Mouse (Mus musculus) intestine, embryonic 16.5 days (tissue): Measurements from ENCODE around the gene Prdm15. TPM values are rescaled to one million over a fixed set of nuclear protein-coding genes. Genes with fewer than 3 reads are reported as not detected.
A peak's percentile ranks its signal among the peaks of the same experiment; 100 is the strongest.

Source experiments
- ATAC-seq: fragments of 200-750 bp; cut with Nextera tagmentation; 2 replicates; pipeline ENCODE4 v1.8.0; 2017; ENCODE audit warnings: moderate TSS enrichment, moderate library complexity
- H3K27ac ChIP-seq: fragments of 300-500 bp; sonication (generic); 2 replicates; pipeline ENCODE4 v1.5.1; 2014; ENCODE audit warnings: mild to moderate bottlenecking, low read length
- H3K27me3 ChIP-seq: fragments of 300-500 bp; sonication (generic); replicated peaks from 2 replicates; pipeline ENCODE4 v1.6.1; 2014; ENCODE audit warnings: low read length, control low read depth, mixed read lengths; ENCODE audit not compliant: control insufficient read depth, insufficient read depth
- H3K36me3 ChIP-seq: fragments of 300-500 bp; sonication (generic); 2 replicates; pipeline ENCODE4 v1.6.1; 2014; ENCODE audit warnings: low read length, control low read depth; ENCODE audit not compliant: control insufficient read depth, insufficient read depth
- H3K4me1 ChIP-seq: fragments of 300-500 bp; sonication (generic); 2 replicates; pipeline ENCODE4 v1.6.1; 2014; ENCODE audit warnings: low read length, control low read depth, mixed read lengths; ENCODE audit not compliant: control insufficient read depth, insufficient read depth
- H3K4me2 ChIP-seq: fragments of 300-500 bp; sonication (generic); 2 replicates; pipeline ENCODE4 v1.6.1; 2014; ENCODE audit warnings: low read depth, low read length, control low read depth
- H3K4me3 ChIP-seq: fragments of 300-500 bp; sonication (generic); 2 replicates; pipeline ENCODE4 v1.5.1; 2014; ENCODE audit warnings: mild to moderate bottlenecking, low read length
- H3K9ac ChIP-seq: fragments of 300-500 bp; sonication (generic); 2 replicates; pipeline ENCODE4 v1.6.1; 2014; ENCODE audit warnings: low read depth, low read length
- H3K9me3 ChIP-seq: fragments of 300-500 bp; sonication (generic); 2 replicates; pipeline ENCODE4 v1.6.1; 2016; ENCODE audit warnings: low read length, control low read depth; ENCODE audit not compliant: control insufficient read depth
- WGBS: fragments of 180-500 bp; shearing (Covaris S2); extraction: QIAGEN DNeasy Blood & Tissue Kit; methylation state at CpG from one replicate; pipeline ENCODE4 v1.1.7; 2014; 5-methylcytosine and 5-hydroxymethylcytosine counted together
- polyA plus RNA-seq: library from polyadenylated mRNA; unstranded; fragments of >200 nt; fragmentation: Nextera tagmentation; extraction: Ambion mirVana; gene quantifications from 2 replicates; pipeline ENCODE4 v1.2.1, GENCODE M21; 2015

Prdm15 gene
- polyA plus RNA-seq, 1 experiment from 2014 or later = 7.8 TPM

GRCm38 (mm10) chr16:97804680-97805547 is 46.7 kb downstream of the Prdm15 start:
- H3K9me3 ChIP-seq = no peaks in the 10 kb centered on the region
- no peak overlapping the region for H3K4me3 ChIP-seq
- ATAC-seq = peak; percentile 74
- H3K4me1 ChIP-seq = no peaks in the 10 kb centered on the region
- no peak overlapping the region for H3K4me2 ChIP-seq
- no peak overlapping the region for H3K27ac ChIP-seq
- H3K27me3 ChIP-seq = no peaks in the 10 kb centered on the region
- peaks cover 13% of the 10 kb centered on the region for H3K36me3 ChIP-seq
- no peak overlapping the region for H3K9ac ChIP-seq
- WGBS = 80% methylated on average over 7 of the region's 7 CpGs

- Histone ChIP-seq H3K4me1 (no peaks in the 10 kb centered on the region), H3K27ac (no peak overlapping the region), H3K4me2 (no peak overlapping the region), H3K36me3 (peaks cover 2% of the 10 kb centered on the region; the same call in 1 of the 2 replicates), H3K27me3 (no peaks in the 10 kb centered on the region), H3K9ac (no peak overlapping the region), H3K9me3 (no peaks in the 10 kb centered on the region), H3K4me3 (no peak overlapping the region)
- ATAC-seq = peak; percentile 78
- 88% methylated on average over 7 of the region's 7 CpGs for WGBS
These were observed 53.4 kb downstream of the Prdm15 start for GRCm38 (mm10) chr16:97797950-97798869.

GRCm38 (mm10) chr16:97797212-97797611 is 54.4 kb downstream of the Prdm15 start:
- Histone ChIP-seq H3K4me1 (no peaks in the 10 kb centered on the region), H3K27ac (no peak overlapping the region), H3K36me3 (peaks cover 2% of the 10 kb centered on the region; the same call in 1 of the 2 replicates), H3K4me3 (no peak overlapping the region), H3K9ac (no peak overlapping the region), H3K9me3 (no peaks in the 10 kb centered on the region), H3K4me2 (no peak overlapping the region), H3K27me3 (no peaks in the 10 kb centered on the region)
- 82% methylated on average over 3 of the region's 3 CpGs for WGBS
- ATAC-seq = no peak

GRCm38 (mm10) chr16:97794256-97794655 is 57.4 kb downstream of the Prdm15 start:
- no peak overlapping the region for H3K4me3 ChIP-seq
- WGBS = 89% methylated on average over 6 of the region's 6 CpGs
- peaks cover 2% of the 10 kb centered on the region; the same call in 1 of the 2 replicates for H3K36me3 ChIP-seq
- H3K27me3 ChIP-seq = no peaks in the 10 kb centered on the region
- H3K9me3 ChIP-seq = no peaks in the 10 kb centered on the region
- no peaks in the 10 kb centered on the region for H3K4me1 ChIP-seq
- H3K4me2 ChIP-seq = no peak overlapping the region
- ATAC-seq = no peak
- H3K9ac ChIP-seq = no peak overlapping the region
- H3K27ac ChIP-seq = no peak overlapping the region

GRCm38 (mm10) chr16:97783057-97783456 is 68.6 kb downstream of the Prdm15 start:
- 64% methylated on average over 5 of the region's 5 CpGs for WGBS
- peak; percentile 65 for ATAC-seq

GRCm38 (mm10) chr16:97778353-97779025 is 73.2 kb downstream of the Prdm15 start:
- no peaks in the 10 kb centered on the region for H3K9me3 ChIP-seq
- no peak overlapping the region for H3K4me3 ChIP-seq
- WGBS = 26% methylated on average over 15 of the region's 15 CpGs
- H3K4me1 ChIP-seq = no peaks in the 10 kb centered on the region
- peak overlapping the region; percentile 40 for H3K4me2 ChIP-seq
- no peaks in the 10 kb centered on the region for H3K27me3 ChIP-seq
- peak; percentile 90 for ATAC-seq
- H3K36me3 ChIP-seq = no peaks in the 10 kb centered on the region
- H3K9ac ChIP-seq = peak overlapping the region; percentile 52; the same call in 1 of the 2 replicates
- H3K27ac ChIP-seq = no peak overlapping the region

More at GRCm38 (mm10) chr16:97783057-97783456, 68.6 kb downstream of the Prdm15 start:
- Histone ChIP-seq H3K9me3 (no peaks in the 10 kb centered on the region), H3K4me2 (no peak overlapping the region), H3K27me3 (no peaks in the 10 kb centered on the region), H3K27ac (no peak overlapping the region), H3K4me3 (no peak overlapping the region), H3K9ac (no peak overlapping the region), H3K4me1 (no peaks in the 10 kb centered on the region), H3K36me3 (no peaks in the 10 kb centered on the region)

GRCm38 (mm10) chr16:97766501-97766900 is 85.1 kb downstream of the Prdm15 start:
- 13% methylated on average over 3 of the region's 3 CpGs for WGBS

GRCm38 (mm10) chr16:97764626-97765025 is 87.0 kb downstream of the Prdm15 start:
- no peak for ATAC-seq
- H3K27me3 ChIP-seq = peaks cover 25% of the 10 kb centered on the region
- peaks cover 18% of the 10 kb centered on the region for H3K4me1 ChIP-seq
- no peak overlapping the region for H3K27ac ChIP-seq
- H3K9me3 ChIP-seq = no peaks in the 10 kb centered on the region
- no peak overlapping the region for H3K4me2 ChIP-seq
- H3K4me3 ChIP-seq = no peak overlapping the region
- no peak overlapping the region for H3K9ac ChIP-seq
- WGBS = 65% methylated on average over 2 of the region's 2 CpGs
- no peaks in the 10 kb centered on the region for H3K36me3 ChIP-seq

More at GRCm38 (mm10) chr16:97766501-97766900, 85.1 kb downstream of the Prdm15 start:
- peaks cover 11% of the 10 kb centered on the region for H3K4me1 ChIP-seq
- H3K9me3 ChIP-seq = no peaks in the 10 kb centered on the region
- H3K36me3 ChIP-seq = no peaks in the 10 kb centered on the region
- peaks cover 25% of the 10 kb centered on the region for H3K27me3 ChIP-seq
- H3K9ac ChIP-seq = no peak overlapping the region
- no peak overlapping the region for H3K4me3 ChIP-seq
- H3K4me2 ChIP-seq = no peak overlapping the region
- H3K27ac ChIP-seq = no peak overlapping the region
- peak; percentile 32 for ATAC-seq

GRCm38 (mm10) chr16:97763990-97764340 is 87.7 kb downstream of the Prdm15 start:
- Histone ChIP-seq H3K4me2 (peak overlapping the region; percentile 71), H3K9me3 (no peaks in the 10 kb centered on the region), H3K27ac (no peak overlapping the region), H3K36me3 (no peaks in the 10 kb centered on the region), H3K27me3 (peaks cover 25% of the 10 kb centered on the region), H3K4me1 (peaks cover 24% of the 10 kb centered on the region), H3K9ac (peak overlapping the region; percentile 78), H3K4me3 (peak overlapping the region; percentile 62)
- WGBS = 6% methylated on average over 13 of the region's 13 CpGs
- no peak for ATAC-seq
